Mouse (Mus musculus) MEL (cell line): ENCODE data around the gene Tmtc1. TPM values are rescaled to one million over a fixed set of nuclear protein-coding genes. Genes with fewer than 3 reads are reported as not detected.

Experiments
- DNase-seq: peaks from one replicate; pipeline ENCODE4 v3.0.0; 2011; ENCODE audit warnings: low read depth, low spot score
- H3K27ac ChIP-seq: 2 replicates; pipeline ENCODE4 v1.5.1; 2012; ENCODE audit warnings: low read depth, mild to moderate bottlenecking, control low read depth, low read length, moderate library complexity; ENCODE audit not compliant: control insufficient read depth
- H3K27me3 ChIP-seq, 2 experiments: fragments of 150-350 bp in 1 of 2; sonication (generic) in 1 of 2; 2 replicates each; pipeline ENCODE4 v1.6.1; 2012; ENCODE audit warnings: low read length in 2 of 2, mild to moderate bottlenecking in 2 of 2, improper control_type of control experiment in 1 of 2, moderate library complexity in 1 of 2; ENCODE audit not compliant: insufficient read depth in 2 of 2, control insufficient read depth in 1 of 2
- H3K36me3 ChIP-seq, 2 experiments: 2 replicates each; pipeline ENCODE4 v1.6.1; 2012 to 2014; ENCODE audit warnings: low read length in 2 of 2, improper control_type of control experiment in 1 of 2, inconsistent platforms in 1 of 2, mild to moderate bottlenecking in 1 of 2; ENCODE audit not compliant: insufficient read depth in 2 of 2, control insufficient read depth in 1 of 2
- H3K4me1 ChIP-seq, 2 experiments: fragments of 150-350 bp in 1 of 2; sonication (generic) in 1 of 2; 2 replicates each; pipeline ENCODE4 v1.6.1; 2012; ENCODE audit warnings: low read length in 2 of 2, improper control_type of control experiment in 1 of 2, mild to moderate bottlenecking in 1 of 2; ENCODE audit not compliant: insufficient read depth in 2 of 2, control insufficient read depth in 1 of 2
- H3K4me3 ChIP-seq, 2 experiments: fragments of 150-350 bp in 1 of 2; sonication (generic) in 1 of 2; 2 replicates each; pipeline ENCODE4 v1.5.1; 2012; ENCODE audit warnings: low read depth in 2 of 2, low read length in 2 of 2, mild to moderate bottlenecking in 2 of 2, moderate library complexity in 2 of 2, control low read depth in 1 of 2, improper control_type of control experiment in 1 of 2; ENCODE audit not compliant: control insufficient read depth in 1 of 2, insufficient read depth in 1 of 2
- H3K79me2 ChIP-seq: 2 replicates; pipeline ENCODE4 v1.6.1; 2012; ENCODE audit warnings: mild to moderate bottlenecking, low read length, moderate library complexity; ENCODE audit not compliant: control insufficient read depth, poor library complexity, insufficient read depth
- H3K9ac ChIP-seq: 2 replicates; pipeline ENCODE4 v1.6.1; 2012; ENCODE audit warnings: low read depth, mild to moderate bottlenecking, control low read depth, low read length, moderate library complexity; ENCODE audit not compliant: control insufficient read depth, poor library complexity, severe bottlenecking
- H3K9me3 ChIP-seq: fragments of 150-350 bp; sonication (generic); replicated peaks from 2 replicates; pipeline ENCODE4 v1.6.1; 2012; ENCODE audit warnings: mild to moderate bottlenecking, low read length, improper control_type of control experiment, moderate library complexity; ENCODE audit not compliant: insufficient read depth
- E2F4 ChIP-seq: IDR thresholded peaks from 2 replicates; pipeline ENCODE4 v1.6.1; 2011; ENCODE audit warnings: low read depth, low read length, improper control_type of control experiment, borderline replicate concordance
- ELF1 ChIP-seq: IDR thresholded peaks from 2 replicates; pipeline ENCODE4 v1.6.1; 2014; ENCODE audit warnings: low read depth, mild to moderate bottlenecking, inconsistent platforms, low read length, improper control_type of control experiment, moderate library complexity
- JUND ChIP-seq: IDR thresholded peaks from 2 replicates; pipeline ENCODE4 v1.6.1; 2011; ENCODE audit warnings: low read depth, mild to moderate bottlenecking, improper control_type of control experiment, low read length
- KAT2A ChIP-seq: conservative IDR thresholded peaks from 2 replicates; pipeline ENCODE4 v1.6.1; 2012; ENCODE audit warnings: low read depth, low read length, improper control_type of control experiment, inconsistent platforms
- MEF2A ChIP-seq: IDR thresholded peaks from 2 replicates; pipeline ENCODE4 v1.6.1; 2014; ENCODE audit warnings: low read depth, mild to moderate bottlenecking, inconsistent platforms, low read length, improper control_type of control experiment; ENCODE audit not compliant: poor library complexity, insufficient replicate concordance, severe bottlenecking; ENCODE audit errors: extremely low read depth
- NELFE ChIP-seq: IDR thresholded peaks from 2 replicates; pipeline ENCODE4 v1.6.1; 2011; ENCODE audit warnings: low read depth, low read length, improper control_type of control experiment
- RAD21 ChIP-seq: IDR thresholded peaks from 2 replicates; pipeline ENCODE4 v1.6.1; 2011; ENCODE audit warnings: mild to moderate bottlenecking, low read depth, low read length, improper control_type of control experiment
- RCOR1 ChIP-seq: IDR thresholded peaks from 2 replicates; pipeline ENCODE4 v1.6.1; 2012; ENCODE audit warnings: low read depth, mild to moderate bottlenecking, inconsistent platforms, low read length, improper control_type of control experiment
- SIN3A ChIP-seq: IDR thresholded peaks from 2 replicates; pipeline ENCODE4 v1.6.1; 2012; ENCODE audit warnings: low read length, improper control_type of control experiment, inconsistent platforms
- TAL1 ChIP-seq: IDR thresholded peaks from 2 replicates; pipeline ENCODE4 v1.6.1; 2012; ENCODE audit warnings: mild to moderate bottlenecking, inconsistent platforms, low read length, moderate library complexity, mixed read lengths
- TBP ChIP-seq: IDR thresholded peaks from 2 replicates; pipeline ENCODE4 v1.8.0; 2011; ENCODE audit warnings: low read depth, low read length, improper control_type of control experiment
- ZMIZ1 ChIP-seq: IDR thresholded peaks from 2 replicates; pipeline ENCODE4 v1.6.1; 2012; ENCODE audit warnings: low read depth, mild to moderate bottlenecking, inconsistent platforms, low read length, improper control_type of control experiment, moderate library complexity
- polyA plus RNA-seq, 2 experiments: library from polyadenylated mRNA; stranded (reverse) in 1 of 2; unstranded in 1 of 2; fragments of >175 nt in 1 of 2; fragments of >200 nt in 1 of 2; gene quantifications; 2 replicates each; pipeline versions ENCODE4 v1.2.1 to v1.2.4; 2012; ENCODE audit warnings: low replicate concordance in 2 of 2, low read depth in 1 of 2; ENCODE audit not compliant: insufficient read length in 2 of 2, insufficient read depth in 1 of 2, missing spikeins in 1 of 2
- total RNA-seq: library from RNA; depleted of rRNA; stranded (reverse); fragments of 300-350 nt; gene quantifications from 2 replicates; pipeline ENCODE4 v1.2.3, GENCODE M21; 2012

Tmtc1 gene
- total and polyA plus RNA-seq, 3 experiments: 0.03 TPM; not detected in 2

- Histone ChIP-seq H3K36me3 (no peaks in the 10 kb centered on the region), H3K4me3 (no peak overlapping the region), H3K27ac (no peak overlapping the region), H3K9ac (no peak overlapping the region), H3K79me2 (no peaks in the 10 kb centered on the region), H3K27me3 (no peaks in the 10 kb centered on the region; a peak in 2 of 4 replicates), H3K4me1 (no peaks in the 10 kb centered on the region), H3K9me3 (no peaks in the 10 kb centered on the region)
- no peak for DNase-seq
- TF ChIP-seq TAL1: no peak
These were observed 204.9 kb downstream of the Tmtc1 start for GRCm38 (mm10) chr6:148239311-148239710.

GRCm38 (mm10) chr6:148237453-148237852 is 206.7 kb downstream of the Tmtc1 start:
- H3K9ac ChIP-seq: no peak overlapping the region
- no peaks in the 10 kb centered on the region for H3K9me3 ChIP-seq
- H3K36me3 ChIP-seq: no peaks in the 10 kb centered on the region
- H3K79me2 ChIP-seq: no peaks in the 10 kb centered on the region
- H3K4me3 ChIP-seq: no peak overlapping the region
- H3K4me1 ChIP-seq: no peaks in the 10 kb centered on the region
- no peaks in the 10 kb centered on the region; a peak in 2 of 4 replicates for H3K27me3 ChIP-seq
- TF ChIP-seq JUND: no peak
- TF ChIP-seq ELF1: no peak
- no peak for TF ChIP-seq NELFE
- TF ChIP-seq, all 39 proteins: peak for 0
- no peak for DNase-seq
- no peak overlapping the region for H3K27ac ChIP-seq

GRCm38 (mm10) chr6:148234105-148234828 is 209.9 kb downstream of the Tmtc1 start:
- no peak for DNase-seq
- Histone ChIP-seq H3K79me2 (no peaks in the 10 kb centered on the region), H3K9me3 (no peaks in the 10 kb centered on the region), H3K27ac (no peak overlapping the region), H3K36me3 (no peaks in the 10 kb centered on the region), H3K4me1 (no peaks in the 10 kb centered on the region), H3K27me3 (no peaks in the 10 kb centered on the region; a peak in 1 of 4 replicates), H3K9ac (no peak overlapping the region), H3K4me3 (no peak overlapping the region)
- TF ChIP-seq ELF1 (no peak), SIN3A (no peak), RAD21 (no peak), ZMIZ1 (no peak), E2F4 (no peak)

GRCm38 (mm10) chr6:148227542-148227941 is 216.6 kb downstream of the Tmtc1 start:
- DNase-seq: no peak
- no peaks in the 10 kb centered on the region for H3K4me1 ChIP-seq
- no peak overlapping the region for H3K27ac ChIP-seq
- H3K27me3 ChIP-seq: no peaks in the 10 kb centered on the region
- H3K9me3 ChIP-seq: no peaks in the 10 kb centered on the region
- H3K79me2 ChIP-seq: no peaks in the 10 kb centered on the region
- TF ChIP-seq MEF2A (no peak), TAL1 (no peak), KAT2A (no peak), RCOR1 (no peak), TBP (no peak)
- H3K36me3 ChIP-seq: no peaks in the 10 kb centered on the region
- no peak overlapping the region for H3K9ac ChIP-seq
- no peak overlapping the region for H3K4me3 ChIP-seq
